Mouse (Mus musculus): Measurements from ENCODE around the gene A730009L09Rik.
A peak's percentile ranks its signal among the peaks of the same experiment; 100 is the strongest.

Gene A730009L09Rik

GRCm38 (mm10) chr16:84514821-84515220 lies at the start of gene A730009L09Rik:
Gene A730009L09Rik (plus strand): TSS chr16:84515121.
- no peak for DNase-seq (ENCODE audit: low read depth, low spot score)

GRCm38 (mm10) chr16:84465581-84466165 lies 49.2 kb upstream of the A730009L09Rik start:
- DNase-seq (ENCODE audit: low read depth, low spot score): no peak

GRCm38 (mm10) chr16:84468898-84469297 lies 46.0 kb upstream of the A730009L09Rik start:
- no peak for DNase-seq (ENCODE audit: low read depth, low spot score)

GRCm38 (mm10) chr16:84469994-84470393 lies 44.9 kb upstream of the A730009L09Rik start:
- DNase-seq (ENCODE audit: low read depth, low spot score): no peak

GRCm38 (mm10) chr16:84473406-84473805 lies 41.5 kb upstream of the A730009L09Rik start:
- no peak for DNase-seq (ENCODE audit: low read depth, low spot score)

GRCm38 (mm10) chr16:84474712-84475111 lies 40.2 kb upstream of the A730009L09Rik start:
- no peak for DNase-seq (ENCODE audit: low read depth, low spot score)

GRCm38 (mm10) chr16:84476948-84477347 lies 38.0 kb upstream of the A730009L09Rik start:
- DNase-seq (ENCODE audit: low read depth, low spot score): no peak

- DNase-seq (ENCODE audit: low read depth, low spot score): no peak
Observed at GRCm38 (mm10) chr16:84477528-84477927, 37.4 kb upstream of the A730009L09Rik start.

- DNase-seq (ENCODE audit: low read depth, low spot score): no peak
Observed at GRCm38 (mm10) chr16:84477952-84478351, 37.0 kb upstream of the A730009L09Rik start.

- DNase-seq (ENCODE audit: low read depth, low spot score): no peak
Observed at GRCm38 (mm10) chr16:84485931-84486330, 29.0 kb upstream of the A730009L09Rik start.

GRCm38 (mm10) chr16:84494818-84495217 lies 20.1 kb upstream of the A730009L09Rik start:
- no peak for DNase-seq (ENCODE audit: low read depth, low spot score)

GRCm38 (mm10) chr16:84495438-84495837 lies 19.5 kb upstream of the A730009L09Rik start:
- DNase-seq (ENCODE audit: low read depth, low spot score): peak; percentile 4

- DNase-seq (ENCODE audit: low read depth, low spot score): no peak
Observed at GRCm38 (mm10) chr16:84507681-84508080, 7.2 kb upstream of the A730009L09Rik start.

GRCm38 (mm10) chr16:84521975-84522635 lies 7.2 kb downstream of the A730009L09Rik start:
- DNase-seq (ENCODE audit: low read depth, low spot score): no peak

GRCm38 (mm10) chr16:84523061-84523460 lies 8.1 kb downstream of the A730009L09Rik start:
- DNase-seq (ENCODE audit: low read depth, low spot score): no peak

GRCm38 (mm10) chr16:84527375-84527774 lies 12.5 kb downstream of the A730009L09Rik start:
- DNase-seq (ENCODE audit: low read depth, low spot score): no peak

GRCm38 (mm10) chr16:84532803-84533202 lies 17.9 kb downstream of the A730009L09Rik start:
- DNase-seq (ENCODE audit: low read depth, low spot score): no peak

GRCm38 (mm10) chr16:84546059-84546458 lies 31.1 kb downstream of the A730009L09Rik start:
- no peak for DNase-seq (ENCODE audit: low read depth, low spot score)

GRCm38 (mm10) chr16:84549122-84549521 lies 34.2 kb downstream of the A730009L09Rik start:
- DNase-seq (ENCODE audit: low read depth, low spot score): no peak

- DNase-seq (ENCODE audit: low read depth, low spot score): no peak
Observed at GRCm38 (mm10) chr16:84550445-84550844, 35.5 kb downstream of the A730009L09Rik start.

GRCm38 (mm10) chr16:84553981-84554380 lies 39.1 kb downstream of the A730009L09Rik start:
- no peak for DNase-seq (ENCODE audit: low read depth, low spot score)

- no peak for DNase-seq (ENCODE audit: low read depth, low spot score)
Observed at GRCm38 (mm10) chr16:84558113-84558917, 43.4 kb downstream of the A730009L09Rik start.

Measured in embryo, embryonic 11.5 days (tissue).